Mouse (Mus musculus) liver, embryonic 13.5 days (tissue): ENCODE data around the gene Tcte1. TPM values are rescaled to one million over a fixed set of nuclear protein-coding genes. Genes with fewer than 3 reads are reported as not detected.

ENCODE experiments used
- ATAC-seq: fragments of 200-750 bp; cut with Nextera tagmentation; 2 replicates; pipeline ENCODE4 v1.8.0; 2017; ENCODE audit warnings: low read depth, mild to moderate bottlenecking, moderate number of reproducible peaks, moderate library complexity
- DNase-seq: peaks from one replicate; pipeline ENCODE4 v3.0.0; 2022
- H3K27ac ChIP-seq: fragments of 300-500 bp; sonication (generic); 2 replicates; pipeline ENCODE4 v1.5.1; 2015; ENCODE audit warnings: moderate library complexity, mild to moderate bottlenecking, inconsistent platforms
- H3K27me3 ChIP-seq: fragments of 300-500 bp; sonication (generic); 2 replicates; pipeline ENCODE4 v1.6.1; 2015; ENCODE audit warnings: mild to moderate bottlenecking, inconsistent platforms
- H3K36me3 ChIP-seq: fragments of 300-500 bp; sonication (generic); 2 replicates; pipeline ENCODE4 v1.6.1; 2015; ENCODE audit warnings: mild to moderate bottlenecking, inconsistent platforms
- H3K4me1 ChIP-seq: fragments of 300-500 bp; sonication (generic); replicated peaks from 2 replicates; pipeline ENCODE4 v1.6.1; 2015; ENCODE audit warnings: inconsistent platforms
- H3K4me2 ChIP-seq: fragments of 300-500 bp; sonication (generic); 2 replicates; pipeline ENCODE4 v1.6.1; 2015; ENCODE audit warnings: inconsistent platforms, mild to moderate bottlenecking, moderate library complexity
- H3K4me3 ChIP-seq: fragments of 300-500 bp; sonication (generic); replicated peaks from 2 replicates; pipeline ENCODE4 v1.5.1; 2015; ENCODE audit warnings: mild to moderate bottlenecking, inconsistent platforms
- H3K9ac ChIP-seq: fragments of 300-500 bp; sonication (generic); 2 replicates; pipeline ENCODE4 v1.6.1; 2015; ENCODE audit warnings: mild to moderate bottlenecking, inconsistent platforms
- H3K9me3 ChIP-seq: fragments of 300-500 bp; sonication (generic); replicated peaks from 2 replicates; pipeline ENCODE4 v1.6.1; 2016; ENCODE audit warnings: inconsistent platforms
- WGBS: fragments of 180-500 bp; shearing (Covaris S2); methylation state at CpG from one replicate; pipeline ENCODE4 v1.1.7; 2015; ENCODE audit not compliant: insufficient replicate concordance; 5-methylcytosine and 5-hydroxymethylcytosine counted together
- polyA plus RNA-seq: library from polyadenylated mRNA; unstranded; fragments of >200 nt; fragmentation: Nextera tagmentation; extraction: Ambion mirVana; gene quantifications from 2 replicates; pipeline ENCODE4 v1.2.1, GENCODE M21; 2015

Tcte1 gene
- polyA plus RNA-seq, 1 experiment from 2014 or later = not detected

- 96% methylated on average over 7 of the region's 7 CpGs for WGBS
- Histone ChIP-seq H3K27me3 (no peaks in the 10 kb centered on the region), H3K9ac (no peak overlapping the region; the same call in 1 of the 2 replicates), H3K36me3 (peaks cover 80% of the 10 kb centered on the region), H3K4me1 (peaks cover 78% of the 10 kb centered on the region), H3K4me3 (no peak overlapping the region), H3K27ac (no peak overlapping the region), H3K4me2 (no peak overlapping the region), H3K9me3 (no peaks in the 10 kb centered on the region)
- no peak for ATAC-seq
- no peak for DNase-seq
Observed at GRCm38 (mm10) chr17:45589236-45589635, 66.0 kb downstream of the Tcte1 start.

- ATAC-seq = no peak
Observed at GRCm38 (mm10) chr17:45589844-45590243, 66.6 kb downstream of the Tcte1 start.

DNA sequence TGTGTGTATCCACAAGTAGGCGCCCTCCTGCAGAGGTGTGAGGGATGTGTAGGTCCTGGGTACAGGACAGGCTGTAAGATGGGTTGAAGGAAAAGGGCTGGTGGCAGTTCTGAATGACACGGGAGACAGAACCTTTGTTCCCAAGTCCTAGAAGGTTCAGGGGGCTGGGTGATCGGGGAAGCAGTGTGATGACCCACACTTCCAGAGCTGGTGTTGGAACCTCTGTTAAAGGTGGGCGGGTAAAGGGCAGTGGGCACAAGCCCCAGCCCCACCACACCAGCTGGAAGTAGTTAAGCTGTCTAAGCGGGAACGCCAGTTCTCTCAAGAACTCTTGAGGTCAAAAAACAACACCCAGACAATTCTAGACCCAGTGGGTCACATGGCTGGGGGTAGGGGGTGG, 67.2 kb downstream of the Tcte1 start:
- Histone ChIP-seq H3K36me3 (peaks cover 68% of the 10 kb centered on the region), H3K27me3 (no peaks in the 10 kb centered on the region), H3K4me1 (peaks cover 72% of the 10 kb centered on the region), H3K4me2 (no peak overlapping the region), H3K27ac (no peak overlapping the region), H3K4me3 (no peak overlapping the region), H3K9me3 (no peaks in the 10 kb centered on the region), H3K9ac (no peak overlapping the region)
- DNase-seq = no peak
- no peak for ATAC-seq
- WGBS = 81% methylated on average over 6 of the region's 6 CpGs

More at GRCm38 (mm10) chr17:45589844-45590243, 66.6 kb downstream of the Tcte1 start:
- H3K4me3 ChIP-seq = no peak overlapping the region
- H3K9ac ChIP-seq = no peak overlapping the region
- DNase-seq = no peak
- no peaks in the 10 kb centered on the region for H3K9me3 ChIP-seq
- H3K36me3 ChIP-seq = peaks cover 74% of the 10 kb centered on the region
- peaks cover 77% of the 10 kb centered on the region for H3K4me1 ChIP-seq
- H3K4me2 ChIP-seq = no peak overlapping the region
- WGBS = 85% methylated on average over 8 of the region's 8 CpGs
- no peak overlapping the region for H3K27ac ChIP-seq
- no peaks in the 10 kb centered on the region for H3K27me3 ChIP-seq

DNA sequence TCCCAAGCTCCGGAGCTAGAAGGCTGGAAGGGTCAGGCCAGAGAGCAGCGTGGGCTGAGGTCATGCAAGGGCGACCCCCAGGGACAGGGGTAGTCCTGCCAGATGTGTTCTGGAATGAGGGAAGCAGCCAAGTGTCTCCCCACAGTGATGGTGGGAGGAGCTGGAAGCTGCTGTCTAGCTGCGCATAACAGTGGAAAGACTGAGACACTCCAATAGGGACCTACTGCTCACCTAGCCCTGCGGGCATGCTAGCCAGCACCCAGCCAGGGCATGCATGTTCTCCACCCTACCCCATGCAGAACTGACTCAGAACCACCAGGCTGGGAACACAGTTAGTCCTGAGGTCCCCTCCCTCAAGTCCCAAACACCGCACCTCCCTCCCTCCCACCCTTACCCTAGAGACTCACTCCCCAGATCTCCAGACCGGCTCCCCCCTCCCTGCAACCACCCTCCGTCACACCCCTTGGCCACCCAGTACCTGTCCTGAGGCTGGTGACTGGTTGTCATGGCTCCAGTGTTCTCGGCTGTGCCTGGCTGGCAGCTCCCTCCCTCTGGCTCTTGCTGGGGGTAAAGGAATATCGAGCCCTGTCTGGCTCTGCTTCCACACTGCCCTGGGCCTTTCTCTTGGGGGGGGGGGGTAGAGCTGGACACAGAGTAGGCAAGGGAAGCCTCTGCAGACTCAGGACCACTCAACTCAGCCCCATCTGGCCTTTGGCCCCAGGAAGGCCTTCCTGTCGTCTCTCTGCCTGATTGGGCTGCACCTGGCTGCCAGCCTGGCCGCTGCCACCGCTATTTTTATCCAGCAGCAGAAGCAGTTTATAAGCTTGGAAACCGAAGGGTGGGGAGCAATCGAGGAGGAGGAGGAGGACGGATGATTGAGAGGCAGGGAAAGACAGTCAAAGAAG, 68.7 kb downstream of the Tcte1 start:
- Histone ChIP-seq H3K27ac (peak overlapping the region; percentile 97), H3K27me3 (no peaks in the 10 kb centered on the region), H3K4me3 (peak overlapping the region; percentile 92), H3K9ac (peak overlapping the region; percentile 97), H3K36me3 (peaks cover 52% of the 10 kb centered on the region), H3K9me3 (no peaks in the 10 kb centered on the region), H3K4me2 (peak overlapping the region; percentile 100), H3K4me1 (peaks cover 76% of the 10 kb centered on the region)
- DNase-seq = no peak
- ATAC-seq = no peak
- 59% methylated on average over 16 of the region's 16 CpGs for WGBS

Other genes starting within 250 kb of the Tcte1 start
- gene Cdc5l, start 89.7 kb upstream of the Tcte1 start, polyA plus RNA-seq = 36.4 and 41.5 TPM in 2 replicates
- gene Spats1, start 48.0 kb upstream of the Tcte1 start, polyA plus RNA-seq = 0.06 and 0.18 TPM in 2 replicates
- 8.6 and 9.4 TPM in 2 replicates for gene Aars2, start 16.6 kb upstream of the Tcte1 start, polyA plus RNA-seq
- gene Tmem151b, start 26.2 kb downstream of the Tcte1 start, polyA plus RNA-seq = 0.14 and 0.17 TPM in 2 replicates
- gene Nfkbie, start 32.3 kb downstream of the Tcte1 start, polyA plus RNA-seq = 1.4 and 1.6 TPM in 2 replicates
- 58.0 and 58.6 TPM in 2 replicates for gene Slc35b2, start 40.4 kb downstream of the Tcte1 start, polyA plus RNA-seq
- gene Hsp90ab1, start 49.8 kb downstream of the Tcte1 start, polyA plus RNA-seq = 1,012 and 1,064 TPM in 2 replicates
- 215 and 233 TPM in 2 replicates for gene Slc29a1, start 76.2 kb downstream of the Tcte1 start, polyA plus RNA-seq
- 0.42 and 0.59 TPM in 2 replicates for gene Mymx, start 78.7 kb downstream of the Tcte1 start, polyA plus RNA-seq
- 0.05 and 0.09 TPM in 2 replicates for gene Capn11, start 135.9 kb downstream of the Tcte1 start, polyA plus RNA-seq
- gene Mrpl14, start 162.9 kb downstream of the Tcte1 start, polyA plus RNA-seq = 123 and 133 TPM in 2 replicates
- 7.7 and 8.3 TPM in 2 replicates for gene Tmem63b, start 163.5 kb downstream of the Tcte1 start, polyA plus RNA-seq
- gene 1600014C23Rik, start 210.4 kb downstream of the Tcte1 start, polyA plus RNA-seq = not detected in 2 replicates